Mouse (Mus musculus) ES-E14 (cell line): ENCODE results near the gene Pigg.

ENCODE experiments used
- CHD2 ChIP-seq: IDR thresholded peaks from 2 replicates; pipeline ENCODE4 v1.6.1; 2014; ENCODE audit warnings: mild to moderate bottlenecking, low read depth, low read length, inconsistent platforms
- HCFC1 ChIP-seq: IDR thresholded peaks from 2 replicates; pipeline ENCODE4 v1.6.1; 2012; ENCODE audit warnings: low read length, inconsistent platforms, borderline replicate concordance; ENCODE audit not compliant: insufficient read depth
- MAFK ChIP-seq: IDR thresholded peaks from 2 replicates; pipeline ENCODE4 v1.6.1; 2014; ENCODE audit warnings: mild to moderate bottlenecking, low read depth, low read length, inconsistent platforms; ENCODE audit not compliant: insufficient read depth
- ZC3H11A ChIP-seq: IDR thresholded peaks from 2 replicates; pipeline ENCODE4 v1.6.1; 2012; ENCODE audit warnings: low read depth, mild to moderate bottlenecking, inconsistent platforms, low read length, borderline replicate concordance
- ZNF384 ChIP-seq: IDR thresholded peaks from 2 replicates; pipeline ENCODE4 v1.6.1; 2012; ENCODE audit warnings: low read depth, low read length, inconsistent platforms

- TF ChIP-seq HCFC1 (no peak), MAFK (no peak), ZNF384 (no peak), ZC3H11A (no peak), CHD2 (no peak)
Measured at GRCm38 (mm10) chr5:108349511-108350148, 37.2 kb downstream of the Pigg start.
